Mouse (Mus musculus): ENCODE data around the gene Gimap4. TPM values are rescaled to one million over a fixed set of nuclear protein-coding genes. Genes with fewer than 3 reads are reported as not detected.

Gimap4 gene
- polyA plus RNA-seq, 1 experiment from 2014 or later: 22.8 TPM

Other genes starting within 250 kb of the Gimap4 start
- gene Zfp467, start 238.7 kb upstream of the Gimap4 start, polyA plus RNA-seq (2015; fragmentation: Nextera tagmentation; extraction: Ambion mirVana): 17.2 and 18.4 TPM in 2 replicates
- 0.54 and 1.1 TPM in 2 replicates for gene Sspo, start 236.3 kb upstream of the Gimap4 start, polyA plus RNA-seq (2015; fragmentation: Nextera tagmentation; extraction: Ambion mirVana)
- 23.3 and 25.0 TPM in 2 replicates for gene Atp6v0e2, start 146.9 kb upstream of the Gimap4 start, polyA plus RNA-seq (2015; fragmentation: Nextera tagmentation; extraction: Ambion mirVana)
- gene Lrrc61, start 129.8 kb upstream of the Gimap4 start, polyA plus RNA-seq (2015; fragmentation: Nextera tagmentation; extraction: Ambion mirVana): 8.1 and 9.5 TPM in 2 replicates
- 87.2 and 87.9 TPM in 2 replicates for gene Rarres2, start 111.8 kb upstream of the Gimap4 start, polyA plus RNA-seq (2015; fragmentation: Nextera tagmentation; extraction: Ambion mirVana)
- not detected in 2 replicates for gene Gm45021, start 94.9 kb upstream of the Gimap4 start, polyA plus RNA-seq (2015; fragmentation: Nextera tagmentation; extraction: Ambion mirVana)
- gene Repin1, start 90.7 kb upstream of the Gimap4 start, polyA plus RNA-seq (2015; fragmentation: Nextera tagmentation; extraction: Ambion mirVana): 23.6 and 24.9 TPM in 2 replicates
- not detected in 2 replicates for gene Gm44965, start 90.6 kb upstream of the Gimap4 start, polyA plus RNA-seq (2015; fragmentation: Nextera tagmentation; extraction: Ambion mirVana)
- gene Zfp775, start 82.5 kb upstream of the Gimap4 start, polyA plus RNA-seq (2015; fragmentation: Nextera tagmentation; extraction: Ambion mirVana): 5.1 and 5.8 TPM in 2 replicates
- gene AI854703, start 57.8 kb upstream of the Gimap4 start, polyA plus RNA-seq (2015; fragmentation: Nextera tagmentation; extraction: Ambion mirVana): 0.89 and 1.2 TPM in 2 replicates
- 1.7 and 2.3 TPM in 2 replicates for gene Gimap8, start 37.3 kb upstream of the Gimap4 start, polyA plus RNA-seq (2015; fragmentation: Nextera tagmentation; extraction: Ambion mirVana)
- 16.9 and 18.0 TPM in 2 replicates for gene Gimap9, start 8.4 kb upstream of the Gimap4 start, polyA plus RNA-seq (2015; fragmentation: Nextera tagmentation; extraction: Ambion mirVana)
- gene Gimap6, start 23.7 kb downstream of the Gimap4 start, polyA plus RNA-seq (2015; fragmentation: Nextera tagmentation; extraction: Ambion mirVana): 20.4 and 21.1 TPM in 2 replicates
- gene Gm28053, start 34.1 kb downstream of the Gimap4 start, polyA plus RNA-seq (2015; fragmentation: Nextera tagmentation; extraction: Ambion mirVana): 5.6 and 5.7 TPM in 2 replicates
- 0.18 and 0.30 TPM in 2 replicates for gene Gimap7, start 34.1 kb downstream of the Gimap4 start, polyA plus RNA-seq (2015; fragmentation: Nextera tagmentation; extraction: Ambion mirVana)
- 31.0 and 34.9 TPM in 2 replicates for gene Gimap1, start 54.5 kb downstream of the Gimap4 start, polyA plus RNA-seq (2015; fragmentation: Nextera tagmentation; extraction: Ambion mirVana)
- 10.5 and 10.9 TPM in 2 replicates for gene Gimap5, start 61.6 kb downstream of the Gimap4 start, polyA plus RNA-seq (2015; fragmentation: Nextera tagmentation; extraction: Ambion mirVana)
- gene Gimap3, start 86.3 kb downstream of the Gimap4 start, polyA plus RNA-seq (2015; fragmentation: Nextera tagmentation; extraction: Ambion mirVana): 0.15 and 0.20 TPM in 2 replicates
- 140 and 159 TPM in 2 replicates for gene Tmem176a, start 156.4 kb downstream of the Gimap4 start, polyA plus RNA-seq (2015; fragmentation: Nextera tagmentation; extraction: Ambion mirVana)
- 341 and 366 TPM in 2 replicates for gene Tmem176b, start 156.9 kb downstream of the Gimap4 start, polyA plus RNA-seq (2015; fragmentation: Nextera tagmentation; extraction: Ambion mirVana)
- gene Aoc1, start 188.3 kb downstream of the Gimap4 start, polyA plus RNA-seq (2015; fragmentation: Nextera tagmentation; extraction: Ambion mirVana): 21.4 and 28.0 TPM in 2 replicates
- not detected in 2 replicates for gene 1600015I10Rik, start 245.3 kb downstream of the Gimap4 start, polyA plus RNA-seq (2015; fragmentation: Nextera tagmentation; extraction: Ambion mirVana)

All from intestine, embryonic 15.5 days (tissue).